Mouse (Mus musculus): ENCODE measurements around the gene Slc22a30. TPM values are rescaled to one million over a fixed set of nuclear protein-coding genes. Genes with fewer than 3 reads are reported as not detected.

Gene Slc22a30
- total RNA-seq (2023; ENCODE audit: inconsistent age): not detected in 4 replicates

GRCm38 (mm10) chr19:8405011-8405410 lies at the start of gene Slc22a30:
Gene Slc22a30, minus strand, starts transcription at chr19:8405111.

Other genes starting within 250 kb of the Slc22a30 start
- not detected in 4 replicates for gene Slc22a29, start 186.2 kb downstream of the Slc22a30 start, total RNA-seq (2023; ENCODE audit: inconsistent age)
- not detected in 4 replicates for gene Slc22a8, start 186.1 kb upstream of the Slc22a30 start, total RNA-seq (2023; ENCODE audit: inconsistent age)
- gene Slc22a6, start 212.9 kb upstream of the Slc22a30 start, total RNA-seq (2023; ENCODE audit: inconsistent age): not detected in 4 replicates